Mouse (Mus musculus): ENCODE results near the gene Syngap1. TPM values are rescaled to one million over a fixed set of nuclear protein-coding genes. Genes with fewer than 3 reads are reported as not detected.

The Syngap1 gene
- total and polyA plus RNA-seq, 3 experiments = 7.3 to 88.0 (median 24.1) TPM

- Histone ChIP-seq H3K36me3 (replicated peaks) (peaks cover 60% of the 10 kb centered on the region), H3K27me3 (ENCODE audit: insufficient read depth, low read length) (peaks cover 13% of the 10 kb centered on the region), H3K9me3 (replicated peaks) (no peaks in the 10 kb centered on the region), H3K4me3 (ENCODE audit: low read depth, low read length) (peak overlapping the region; percentile 71), H3K4me1 (ENCODE audit: insufficient read depth, low read depth, low read length) (peaks cover 66% of the 10 kb centered on the region)
- DNase-seq (ENCODE audit: low spot score) (no peak), ATAC-seq (ENCODE audit: extremely low read depth, insufficient number of reproducible peaks, low FRiP score, poor library complexity, severe bottlenecking) (no peak)
- TF ChIP-seq CTCF (IDR thresholded peaks at IDR 0.05; ENCODE audit: low read depth, low read length) = peak; percentile 3; the same call in 1 of the 2 replicates
- TF ChIP-seq GATA1 (IDR thresholded peaks at IDR 0.05; ENCODE audit: borderline replicate concordance, low read length) = no peak
- TF ChIP-seq POLR2AphosphoS5 (IDR thresholded peaks at IDR 0.05; ENCODE audit: insufficient replicate concordance, low read depth, low read length) = no peak
- TF ChIP-seq TAL1 (conservative IDR thresholded peaks at IDR 0.05; ENCODE audit: low read depth, low read length) = no peak
- no peak for TF ChIP-seq GATA2 (IDR thresholded peaks at IDR 0.05; ENCODE audit: borderline replicate concordance, low read depth, low read length)
Measured at GRCm38 (mm10) chr17:26949051-26949577, 8.1 kb downstream of the Syngap1 start.

- H3K4me3 ChIP-seq (ENCODE audit: low read depth, low read length) = no peak overlapping the region
- H3K4me1 ChIP-seq (ENCODE audit: insufficient read depth, low read depth, low read length) = peaks cover 61% of the 10 kb centered on the region
- H3K36me3 ChIP-seq (replicated peaks) = peaks cover 57% of the 10 kb centered on the region
- TF ChIP-seq CTCF (IDR thresholded peaks at IDR 0.05; ENCODE audit: low read depth, low read length) = no peak
- no peak for TF ChIP-seq GATA1 (IDR thresholded peaks at IDR 0.05; ENCODE audit: borderline replicate concordance, low read length)
- no peak for TF ChIP-seq TAL1 (conservative IDR thresholded peaks at IDR 0.05; ENCODE audit: low read depth, low read length)
- no peak for TF ChIP-seq GATA2 (IDR thresholded peaks at IDR 0.05; ENCODE audit: borderline replicate concordance, low read depth, low read length)
- no peak for TF ChIP-seq POLR2AphosphoS5 (IDR thresholded peaks at IDR 0.05; ENCODE audit: insufficient replicate concordance, low read depth, low read length)
- no peak for DNase-seq (ENCODE audit: low spot score)
- peaks cover 13% of the 10 kb centered on the region for H3K27me3 ChIP-seq (ENCODE audit: insufficient read depth, low read length)
- ATAC-seq (ENCODE audit: extremely low read depth, insufficient number of reproducible peaks, low FRiP score, poor library complexity, severe bottlenecking) = no peak
- H3K9me3 ChIP-seq (replicated peaks) = no peaks in the 10 kb centered on the region
Measured at GRCm38 (mm10) chr17:26949866-26950265, 8.8 kb downstream of the Syngap1 start.

GRCm38 (mm10) chr17:26950560-26951288 is 9.7 kb downstream of the Syngap1 start:
- DNase-seq (ENCODE audit: low spot score) (no peak), ATAC-seq (ENCODE audit: extremely low read depth, insufficient number of reproducible peaks, low FRiP score, poor library complexity, severe bottlenecking) (no peak)
- Histone ChIP-seq H3K36me3 (replicated peaks) (peaks cover 57% of the 10 kb centered on the region), H3K4me3 (ENCODE audit: low read depth, low read length) (no peak overlapping the region), H3K27me3 (ENCODE audit: insufficient read depth, low read length) (peaks cover 13% of the 10 kb centered on the region), H3K4me1 (ENCODE audit: insufficient read depth, low read depth, low read length) (peaks cover 69% of the 10 kb centered on the region), H3K9me3 (replicated peaks) (no peaks in the 10 kb centered on the region)
- no peak for TF ChIP-seq GATA2 (IDR thresholded peaks at IDR 0.05; ENCODE audit: borderline replicate concordance, low read depth, low read length)
- TF ChIP-seq POLR2AphosphoS5 (IDR thresholded peaks at IDR 0.05; ENCODE audit: insufficient replicate concordance, low read depth, low read length) = no peak
- TF ChIP-seq CTCF (IDR thresholded peaks at IDR 0.05; ENCODE audit: low read depth, low read length) = no peak

- no peak for ATAC-seq (ENCODE audit: extremely low read depth, insufficient number of reproducible peaks, low FRiP score, poor library complexity, severe bottlenecking)
- DNase-seq (ENCODE audit: low spot score) = no peak
- H3K4me1 ChIP-seq (ENCODE audit: insufficient read depth, low read depth, low read length) = peaks cover 75% of the 10 kb centered on the region
- H3K27me3 ChIP-seq (ENCODE audit: insufficient read depth, low read length) = peaks cover 13% of the 10 kb centered on the region
- H3K36me3 ChIP-seq (replicated peaks) = peaks cover 56% of the 10 kb centered on the region
- no peak overlapping the region for H3K4me3 ChIP-seq (ENCODE audit: low read depth, low read length)
- TF ChIP-seq CTCF (IDR thresholded peaks at IDR 0.05; ENCODE audit: low read depth, low read length) (no peak), GATA1 (IDR thresholded peaks at IDR 0.05; ENCODE audit: borderline replicate concordance, low read length) (no peak), GATA2 (IDR thresholded peaks at IDR 0.05; ENCODE audit: borderline replicate concordance, low read depth, low read length) (no peak), POLR2AphosphoS5 (IDR thresholded peaks at IDR 0.05; ENCODE audit: insufficient replicate concordance, low read depth, low read length) (no peak), TAL1 (conservative IDR thresholded peaks at IDR 0.05; ENCODE audit: low read depth, low read length) (no peak)
- H3K9me3 ChIP-seq (replicated peaks) = no peaks in the 10 kb centered on the region
Measured at GRCm38 (mm10) chr17:26951406-26951805, 10.4 kb downstream of the Syngap1 start.

- Histone ChIP-seq H3K36me3 (replicated peaks) (peaks cover 54% of the 10 kb centered on the region), H3K4me3 (ENCODE audit: low read depth, low read length) (no peak overlapping the region), H3K9me3 (replicated peaks) (no peaks in the 10 kb centered on the region), H3K27me3 (ENCODE audit: insufficient read depth, low read length) (peaks cover 13% of the 10 kb centered on the region; the same call in 1 of the 2 replicates), H3K4me1 (ENCODE audit: insufficient read depth, low read depth, low read length) (peaks cover 81% of the 10 kb centered on the region)
- no peak for TF ChIP-seq CTCF (IDR thresholded peaks at IDR 0.05; ENCODE audit: low read depth, low read length)
- no peak for TF ChIP-seq TAL1 (conservative IDR thresholded peaks at IDR 0.05; ENCODE audit: low read depth, low read length)
- no peak for TF ChIP-seq GATA2 (IDR thresholded peaks at IDR 0.05; ENCODE audit: borderline replicate concordance, low read depth, low read length)
- TF ChIP-seq POLR2AphosphoS5 (IDR thresholded peaks at IDR 0.05; ENCODE audit: insufficient replicate concordance, low read depth, low read length) = no peak
- TF ChIP-seq GATA1 (IDR thresholded peaks at IDR 0.05; ENCODE audit: borderline replicate concordance, low read length) = no peak
- DNase-seq (ENCODE audit: low spot score) = no peak
- no peak for ATAC-seq (ENCODE audit: extremely low read depth, insufficient number of reproducible peaks, low FRiP score, poor library complexity, severe bottlenecking)
Measured at GRCm38 (mm10) chr17:26951952-26952877, 11.2 kb downstream of the Syngap1 start.

GRCm38 (mm10) chr17:26953201-26953600 is 12.1 kb downstream of the Syngap1 start:
- Histone ChIP-seq H3K36me3 (replicated peaks) (peaks cover 58% of the 10 kb centered on the region), H3K4me3 (ENCODE audit: low read depth, low read length) (no peak overlapping the region)

More at GRCm38 (mm10) chr17:26953201-26953600, 12.1 kb downstream of the Syngap1 start:
- no peaks in the 10 kb centered on the region for H3K9me3 ChIP-seq (replicated peaks)
- TF ChIP-seq GATA1 (IDR thresholded peaks at IDR 0.05; ENCODE audit: borderline replicate concordance, low read length) = no peak
- no peak for TF ChIP-seq TAL1 (conservative IDR thresholded peaks at IDR 0.05; ENCODE audit: low read depth, low read length)
- TF ChIP-seq GATA2 (IDR thresholded peaks at IDR 0.05; ENCODE audit: borderline replicate concordance, low read depth, low read length) = no peak
- no peak for TF ChIP-seq CTCF (IDR thresholded peaks at IDR 0.05; ENCODE audit: low read depth, low read length)
- no peak for TF ChIP-seq POLR2AphosphoS5 (IDR thresholded peaks at IDR 0.05; ENCODE audit: insufficient replicate concordance, low read depth, low read length)
- DNase-seq (ENCODE audit: low spot score) (no peak), ATAC-seq (ENCODE audit: extremely low read depth, insufficient number of reproducible peaks, low FRiP score, poor library complexity, severe bottlenecking) (no peak)
- H3K4me1 ChIP-seq (ENCODE audit: insufficient read depth, low read depth, low read length) = peaks cover 83% of the 10 kb centered on the region
- peaks cover 9% of the 10 kb centered on the region; the same call in 1 of the 2 replicates for H3K27me3 ChIP-seq (ENCODE audit: insufficient read depth, low read length)
